Mouse (Mus musculus) T-helper 2 cell (primary cell): Measurements from ENCODE around the gene Med18.

Source experiments
- in situ Hi-C: fragments of 300-600 bp; cut with MboI, MseI; formaldehyde crosslinking; loops from one replicate; pipeline ENCODE4 v1.15.1; 2025; ENCODE audit warnings: high pct_unique_total_duplicates

Gene Med18

GRCm38 (mm10) chr4:132463430-132464254 is at the start of gene Med18:
TSS of gene Med18 (minus strand) at chr4:132463921.
- in situ Hi-C loops = no loop called here

GRCm38 (mm10) chr4:132512080-132512479 is 48.4 kb upstream of the Med18 start:
- in situ Hi-C loops = loop anchor here (5.0 kb wide), 1 partner anchor 95 kb away; no protein-coding TSS in a partner anchor

GRCm38 (mm10) chr4:132510352-132510798 is 46.7 kb upstream of the Med18 start, which contains the start of gene Sesn2:
TSS of gene Sesn2 (minus strand) at chr4:132510501.
- in situ Hi-C loops = loop anchor here (5.0 kb wide), 1 partner anchor 93 kb away; no protein-coding TSS in a partner anchor

GRCm38 (mm10) chr4:132509621-132510296 is 46.0 kb upstream of the Med18 start:
- in situ Hi-C loops = loop anchor here (5.0 kb wide), 2 partner anchors 37 to 92 kb away; no protein-coding TSS in a partner anchor

GRCm38 (mm10) chr4:132507210-132507609 is 43.5 kb upstream of the Med18 start:
- in situ Hi-C loops = loop anchor here (5.0 kb wide), 1 partner anchor 35 kb away; no protein-coding TSS in a partner anchor

GRCm38 (mm10) chr4:132506250-132506649 is 42.5 kb upstream of the Med18 start:
- in situ Hi-C loops = loop anchor here (5.0 kb wide), 1 partner anchor 34 kb away; no protein-coding TSS in a partner anchor

GRCm38 (mm10) chr4:132505800-132506199 is 42.1 kb upstream of the Med18 start:
- in situ Hi-C loops = loop anchor here (5.0 kb wide), 1 partner anchor 33 kb away; no protein-coding TSS in a partner anchor

- in situ Hi-C loops = loop anchor here (5.0 kb wide), 1 partner anchor 33 kb away; no protein-coding TSS in a partner anchor
These were observed 41.5 kb upstream of the Med18 start for GRCm38 (mm10) chr4:132505034-132505738.

- in situ Hi-C loops = no loop called here
These were observed 39.6 kb upstream of the Med18 start for GRCm38 (mm10) chr4:132503344-132503743.

GRCm38 (mm10) chr4:132501639-132502038 is 37.9 kb upstream of the Med18 start:
- in situ Hi-C loops = no loop called here

GRCm38 (mm10) chr4:132494271-132494918 is 30.7 kb upstream of the Med18 start:
- in situ Hi-C loops = no loop called here

- in situ Hi-C loops = no loop called here
These were observed 28.7 kb upstream of the Med18 start for GRCm38 (mm10) chr4:132492178-132493060.

- in situ Hi-C loops = no loop called here
These were observed 28.0 kb upstream of the Med18 start for GRCm38 (mm10) chr4:132491748-132492147.

GRCm38 (mm10) chr4:132491057-132491456 is 27.3 kb upstream of the Med18 start:
- in situ Hi-C loops = no loop called here

- in situ Hi-C loops = no loop called here
These were observed 26.7 kb upstream of the Med18 start for GRCm38 (mm10) chr4:132490273-132491010.

GRCm38 (mm10) chr4:132488976-132489375 is 25.3 kb upstream of the Med18 start:
- in situ Hi-C loops = no loop called here

- in situ Hi-C loops = no loop called here
These were observed 24.8 kb upstream of the Med18 start for GRCm38 (mm10) chr4:132488521-132488920.

GRCm38 (mm10) chr4:132484820-132485219 is 21.1 kb upstream of the Med18 start:
- in situ Hi-C loops = no loop called here

GRCm38 (mm10) chr4:132484231-132484630 is 20.5 kb upstream of the Med18 start:
- in situ Hi-C loops = no loop called here
